Mouse (Mus musculus) liver, postnatal 0 days (tissue): ENCODE data around the gene Ypel2.

Experiments used
- CTCF ChIP-seq: sonication (generic); IDR thresholded peaks from 2 replicates; pipeline ENCODE4 v1.5.1; 2016; ENCODE audit warnings: antibody characterized with exemption, low read depth
- EP300 ChIP-seq: IDR thresholded peaks from 2 replicates; pipeline ENCODE4 v1.6.1; 2016; ENCODE audit warnings: antibody characterized with exemption, low read depth, mild to moderate bottlenecking

DNA sequence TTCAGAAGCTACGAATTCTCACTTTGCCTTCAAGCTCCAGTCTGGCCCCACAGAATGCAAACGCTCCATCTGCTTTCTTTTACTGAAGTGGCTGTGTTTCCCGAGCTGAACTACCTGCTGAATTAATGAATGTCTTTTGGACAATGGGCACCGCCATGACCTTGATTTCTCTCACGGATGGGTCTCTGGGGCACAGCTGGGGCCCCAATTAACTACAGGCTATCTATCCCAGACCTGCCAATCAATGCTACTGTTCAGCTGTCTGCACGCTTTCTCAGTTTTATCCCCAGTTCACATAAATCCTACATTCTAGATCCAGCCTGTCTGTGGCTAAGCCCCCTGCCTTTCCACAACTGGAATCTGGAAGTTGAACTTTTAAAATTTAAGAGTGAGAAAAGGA lies 10.5 kb downstream of the Ypel2 start:
- TF ChIP-seq CTCF (no peak), EP300 (no peak)
